Mouse (Mus musculus) CH12F3 (cell line): ENCODE results near the gene Lrcol1.

Experiments used
- in situ Hi-C: fragments of 300-500 bp; cut with MboI; formaldehyde crosslinking; loops from 2 replicates; pipeline ENCODE4 v1.14.3; 2020; ENCODE audit warnings: low sequenced_read_pairs

Gene Lrcol1

GRCm38 (mm10) chr5:110384491-110384890 is 40.0 kb downstream of the Lrcol1 start:
- in situ Hi-C loops, result no loop called here

GRCm38 (mm10) chr5:110385263-110385662 is 40.7 kb downstream of the Lrcol1 start:
- in situ Hi-C loops, result no loop called here

GRCm38 (mm10) chr5:110386371-110387330 is 42.1 kb downstream of the Lrcol1 start:
- in situ Hi-C loops, result no loop called here

- in situ Hi-C loops, result no loop called here
Measured at GRCm38 (mm10) chr5:110387332-110387731, 42.8 kb downstream of the Lrcol1 start.

- in situ Hi-C loops, result no loop called here
Measured at GRCm38 (mm10) chr5:110390631-110391030, 46.1 kb downstream of the Lrcol1 start.

- in situ Hi-C loops, result no loop called here
Measured at GRCm38 (mm10) chr5:110392727-110393126, 48.2 kb downstream of the Lrcol1 start.

- in situ Hi-C loops, result no loop called here
Measured at GRCm38 (mm10) chr5:110395006-110395661, 50.6 kb downstream of the Lrcol1 start.

- in situ Hi-C loops, result no loop called here
Measured at GRCm38 (mm10) chr5:110401101-110401500, 56.6 kb downstream of the Lrcol1 start.

- in situ Hi-C loops, result no loop called here
Measured at GRCm38 (mm10) chr5:110402557-110402956, 58.0 kb downstream of the Lrcol1 start.

- in situ Hi-C loops, result no loop called here
Measured at GRCm38 (mm10) chr5:110403931-110404330, 59.4 kb downstream of the Lrcol1 start.
